Mouse (Mus musculus): ENCODE data around the gene Dop1a.
A peak's percentile ranks its signal among the peaks of the same experiment; 100 is the strongest.
"Not testable (repeated sequence)": the region's sequence is repeated elsewhere in the genome, so short reads cannot be mapped to it uniquely, and the experiment has no call there.

Gene Dop1a

GRCm38 (mm10) chr9:86579657-86580056 lies 112.7 kb downstream of the Dop1a start:
- peak; percentile 33 for DNase-seq (ENCODE audit: low read depth)

GRCm38 (mm10) chr9:86583740-86584139 lies 116.8 kb downstream of the Dop1a start:
- DNase-seq (ENCODE audit: low read depth), result peak; percentile 83

- DNase-seq (ENCODE audit: low read depth), result no peak
These were observed 120.3 kb downstream of the Dop1a start for GRCm38 (mm10) chr9:86587019-86587795.

DNA sequence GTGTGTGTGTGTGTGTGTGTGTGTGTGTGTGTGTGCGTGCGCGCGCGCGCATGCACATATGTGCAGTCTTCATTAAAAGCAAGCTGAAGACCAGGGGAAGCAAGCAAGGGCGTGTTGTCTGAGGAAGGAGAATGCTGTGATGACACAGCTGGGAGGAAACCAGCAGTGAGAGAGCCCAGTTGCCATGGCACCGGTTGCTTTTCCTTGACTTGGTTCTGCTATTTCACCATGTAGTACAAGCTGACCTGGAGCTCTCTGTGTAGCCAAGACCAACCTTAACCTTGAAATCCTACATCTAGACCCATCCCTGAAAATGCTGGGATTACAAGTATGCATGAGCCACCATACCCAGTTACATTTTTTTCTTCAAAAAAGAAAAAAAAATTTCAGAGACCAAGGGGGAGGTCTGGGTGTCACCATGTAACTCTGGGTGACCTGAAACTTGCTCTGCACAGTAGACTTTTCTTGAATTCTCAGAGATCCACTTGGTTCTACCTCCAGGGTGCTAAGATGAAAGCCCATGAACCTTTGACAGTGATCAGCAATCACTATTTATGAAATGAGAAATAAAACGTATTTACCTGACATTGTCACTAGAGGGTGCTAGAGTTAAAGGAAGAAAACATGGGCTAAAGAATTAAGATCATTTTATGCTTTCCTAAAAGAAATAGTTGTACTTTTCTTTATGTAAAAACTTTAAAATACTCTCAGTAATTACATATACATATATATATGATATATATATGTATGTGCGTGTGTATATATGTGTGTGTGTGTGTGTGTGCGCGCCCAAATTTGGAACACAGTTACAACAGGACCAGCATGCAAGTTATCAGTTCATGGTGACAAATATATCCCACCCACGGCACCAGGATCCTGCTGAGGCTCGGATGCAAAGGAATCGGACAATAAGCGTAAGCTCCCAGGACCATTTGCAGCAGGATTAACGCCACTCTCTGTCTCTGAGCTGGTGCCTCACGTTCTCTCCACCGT lies 126.0 kb downstream of the Dop1a start:
- peak; percentile 50 for DNase-seq (ENCODE audit: low read depth)

GRCm38 (mm10) chr9:86594357-86594767 lies 127.4 kb downstream of the Dop1a start:
- DNase-seq (ENCODE audit: low read depth), result not testable (repeated sequence)

GRCm38 (mm10) chr9:86596983-86597382 lies 130.0 kb downstream of the Dop1a start:
- DNase-seq (ENCODE audit: low read depth), result not testable (repeated sequence)

- DNase-seq (ENCODE audit: low read depth), result no peak
These were observed 132.9 kb downstream of the Dop1a start for GRCm38 (mm10) chr9:86599723-86600303.

Measured in naive thymus-derived CD4-positive, alpha-beta T cell, adult 2 months (primary cell).